ENCODE assay signal across 13 mouse cellular contexts in genomic region chr2:21044007-21044406, GRCm38 (mm10).
DNase-seq lines count a peak whose midpoint lies in the region; ATAC-seq lines count a peak whose summit lies in the region.
"Had no signal": no experiment of that assay in that cellular context is flagged by ENCODE, and none has a peak within 500 bp of the region (broad histone marks: within the 10 kb centered on the region; RNA-seq: fewer than 3 reads in every experiment).

No protein-coding gene starts in this region.

- H3K27me3 ChIP-seq in forebrain, embryonic 11.5 days (ENCODE audit: control insufficient read depth, insufficient read depth, low read length), result no peaks in the 10 kb centered on the region
- no peaks in the 10 kb centered on the region for H3K27me3 ChIP-seq in hindbrain, embryonic 16.5 days (replicated peaks; ENCODE audit: control insufficient read depth, insufficient read depth, low read length)
- no peaks in the 10 kb centered on the region for H3K27me3 ChIP-seq in neural tube, embryonic 14.5 days (ENCODE audit: control insufficient read depth, insufficient read depth, low read length)
- H3K27me3 ChIP-seq: embryonic facial prominence, embryonic 13.5 days; heart, embryonic 13.5 days; intestine, embryonic 15.5 days had no signal

- 15% methylated on average over 7 of the region's 7 CpGs for WGBS in forebrain, embryonic 11.5 days
- WGBS in hindbrain, embryonic 16.5 days, result 17% methylated on average over 7 of the region's 7 CpGs
- 14% methylated on average over 7 of the region's 7 CpGs for WGBS in neural tube, embryonic 14.5 days

- DNase-seq in heart, adult 11 months, result peak; percentile 78
- DNase-seq in heart, adult 18-20 months, result no peak
- peak; percentile 77 for DNase-seq in forebrain, embryonic 11.5 days (ENCODE audit: low spot score)
- DNase-seq in adipocyte (ENCODE audit: low spot score), result no peak
- DNase-seq in kidney, adult 9 months, result no peak
- DNase-seq in layer of hippocampus, adult 18-20 months (ENCODE audit: low spot score in 2 of 2), result no peak
- DNase-seq: lung, adult 2 months had no signal

- H3K27ac ChIP-seq in forebrain, embryonic 11.5 days (ENCODE audit: low read depth, low read length), result peak overlapping the region; percentile 26
- peak overlapping the region; percentile 56 for H3K27ac ChIP-seq in hindbrain, embryonic 16.5 days (ENCODE audit: low read depth, low read length)
- peak overlapping the region; percentile 57; the same call in 1 of the 2 replicates for H3K27ac ChIP-seq in neural tube, embryonic 14.5 days (ENCODE audit: low read depth, low read length)
- H3K27ac ChIP-seq: embryonic facial prominence, embryonic 13.5 days; heart, embryonic 13.5 days; intestine, embryonic 15.5 days; limb, embryonic 10.5 days had no signal

- H3K36me3 ChIP-seq in forebrain, embryonic 11.5 days (ENCODE audit: control insufficient read depth, insufficient read depth, low read length), result no peaks in the 10 kb centered on the region
- no peaks in the 10 kb centered on the region for H3K36me3 ChIP-seq in hindbrain, embryonic 16.5 days (ENCODE audit: control insufficient read depth, insufficient read depth, low read length)
- no peaks in the 10 kb centered on the region for H3K36me3 ChIP-seq in neural tube, embryonic 14.5 days (ENCODE audit: control insufficient read depth, insufficient read depth, low read length)
- H3K36me3 ChIP-seq: embryonic facial prominence, embryonic 13.5 days; heart, embryonic 13.5 days; intestine, embryonic 15.5 days; limb, embryonic 10.5 days had no signal

- peaks cover 17% of the 10 kb centered on the region; the same call in 1 of the 2 replicates for H3K4me1 ChIP-seq in forebrain, embryonic 11.5 days (replicated peaks; ENCODE audit: control insufficient read depth, insufficient read depth, low read length)
- H3K4me1 ChIP-seq in hindbrain, embryonic 16.5 days (ENCODE audit: control insufficient read depth, insufficient read depth, low read depth, low read length), result peaks cover 6% of the 10 kb centered on the region; the same call in 1 of the 2 replicates
- H3K4me1 ChIP-seq in neural tube, embryonic 14.5 days (ENCODE audit: control insufficient read depth, insufficient read depth, low read length), result no peaks in the 10 kb centered on the region
- H3K4me1 ChIP-seq: intestine, embryonic 15.5 days had no signal

- H3K4me2 ChIP-seq in forebrain, embryonic 11.5 days (ENCODE audit: low read depth, low read length, severe bottlenecking), result no peak overlapping the region
- H3K4me2 ChIP-seq in hindbrain, embryonic 16.5 days (ENCODE audit: low read length), result peak overlapping the region; percentile 1; the same call in 1 of the 2 replicates
- H3K4me2 ChIP-seq in neural tube, embryonic 14.5 days (ENCODE audit: low read depth, low read length), result no peak overlapping the region
- H3K4me2 ChIP-seq: embryonic facial prominence, embryonic 13.5 days; heart, embryonic 13.5 days; intestine, embryonic 15.5 days had no signal

- H3K9me3 ChIP-seq in forebrain, embryonic 11.5 days (ENCODE audit: control insufficient read depth, low read length), result no peaks in the 10 kb centered on the region
- no peaks in the 10 kb centered on the region for H3K9me3 ChIP-seq in hindbrain, embryonic 16.5 days (ENCODE audit: control insufficient read depth, low read length)
- H3K9me3 ChIP-seq in neural tube, embryonic 14.5 days (ENCODE audit: control insufficient read depth, low read length), result no peaks in the 10 kb centered on the region
- H3K9me3 ChIP-seq: embryonic facial prominence, embryonic 13.5 days; heart, embryonic 13.5 days; intestine, embryonic 15.5 days; limb, embryonic 10.5 days had no signal

- H3K4me3 ChIP-seq in forebrain, embryonic 11.5 days (ENCODE audit: low read depth, low read length), result no peak overlapping the region
- H3K4me3 ChIP-seq in hindbrain, embryonic 16.5 days (ENCODE audit: low read length), result no peak overlapping the region
- H3K4me3 ChIP-seq in neural tube, embryonic 14.5 days (ENCODE audit: low read depth, low read length), result no peak overlapping the region
- H3K4me3 ChIP-seq: embryonic facial prominence, embryonic 13.5 days; heart, embryonic 13.5 days; intestine, embryonic 15.5 days; limb, embryonic 10.5 days had no signal

- H3K9ac ChIP-seq in forebrain, embryonic 11.5 days (ENCODE audit: low read length), result no peak overlapping the region
- H3K9ac ChIP-seq in hindbrain, embryonic 16.5 days (ENCODE audit: low read depth, low read length), result 0 out of 2 replicates have a peak overlapping the region, but pooled peaks have one; percentile 7
- H3K9ac ChIP-seq in neural tube, embryonic 14.5 days (replicated peaks; ENCODE audit: low read depth, low read length), result no peak overlapping the region
- H3K9ac ChIP-seq: embryonic facial prominence, embryonic 13.5 days; heart, embryonic 13.5 days; intestine, embryonic 15.5 days had no signal

- peak; percentile 96 for ATAC-seq in forebrain, embryonic 11.5 days (replicated peaks; ENCODE audit: low FRiP score)
- peak; percentile 87 for ATAC-seq in hindbrain, embryonic 16.5 days
- peak; percentile 71; the same call in 1 of the 2 replicates for ATAC-seq in neural tube, embryonic 14.5 days (ENCODE audit: low read depth)

Comparison
In these comparisons a context has a peak if more than half of its experiments do, and no peak if none do; other contexts are left out.
1. DNase-seq: peak in heart, adult 11 months (single experiment) and forebrain, embryonic 11.5 days (single experiment); none in heart, adult 18-20 months (0 of 2), adipocyte (single experiment), kidney, adult 9 months (single experiment) and layer of hippocampus, adult 18-20 months (0 of 2).
2. Peak in every context shown above with its lines, with median percentiles within 50 percentile points of each other: ATAC-seq and H3K27ac ChIP-seq.